Mouse (Mus musculus) cerebellum, adult 2 months (tissue): Measurements from ENCODE around the gene Chchd3. TPM values are rescaled to one million over a fixed set of nuclear protein-coding genes. Genes with fewer than 3 reads are reported as not detected.

Experiments used
- DNase-seq, 2 experiments: peaks; one replicate each; pipeline ENCODE4 v3.0.0; 2021
- H3K27ac ChIP-seq: fragments of 200-500 bp; 2 replicates; pipeline ENCODE4 v1.5.1; 2012; ENCODE audit warnings: low read length, control low read depth, inconsistent platforms; ENCODE audit not compliant: insufficient read depth
- H3K27me3 ChIP-seq: fragments of 200-500 bp; 2 replicates; pipeline ENCODE4 v1.6.1; 2012; ENCODE audit warnings: inconsistent platforms, mild to moderate bottlenecking, low read length, moderate library complexity; ENCODE audit not compliant: control insufficient read depth, insufficient read depth
- H3K4me1 ChIP-seq: fragments of 200-500 bp; 2 replicates; pipeline ENCODE4 v1.6.1; 2011; ENCODE audit warnings: low read length; ENCODE audit not compliant: control insufficient read depth, insufficient read depth
- H3K4me3 ChIP-seq: fragments of 200-500 bp; replicated peaks from 2 replicates; pipeline ENCODE3; 2011; ENCODE audit warnings: mild to moderate bottlenecking, low read depth, low read length, control low read depth; ENCODE audit not compliant: insufficient read depth
- CTCF ChIP-seq: fragments of 200-500 bp; IDR thresholded peaks from 2 replicates; pipeline ENCODE4 v1.5.1; 2011; ENCODE audit warnings: low read depth, mild to moderate bottlenecking, control low read depth, low read length, moderate library complexity, borderline replicate concordance; ENCODE audit not compliant: insufficient read depth
- POLR2A ChIP-seq: fragments of 200-500 bp; IDR thresholded peaks from 2 replicates; pipeline ENCODE4 v1.6.1; 2011; ENCODE audit warnings: low read length, control low read depth, borderline replicate concordance; ENCODE audit not compliant: insufficient read depth
- WGBS: fragments of 180-500 bp; shearing (Covaris S2); methylation state at CpG from one replicate; pipeline ENCODE4 v1.1.7; 2018; 5-methylcytosine and 5-hydroxymethylcytosine counted together
- polyA plus RNA-seq: library from polyadenylated mRNA; depleted of rRNA; stranded (reverse); fragments of >200 nt; gene quantifications from 2 replicates; pipeline ENCODE4 v1.2.3, GENCODE M21; 2012; rRNA removed

The Chchd3 gene
- polyA plus RNA-seq, 1 experiment = 157 TPM

GRCm38 (mm10) chr6:32787399-32787798 is 272.7 kb downstream of the Chchd3 start:
- Histone ChIP-seq H3K27ac (no peak overlapping the region), H3K4me3 (no peak overlapping the region), H3K27me3 (no peaks in the 10 kb centered on the region), H3K4me1 (peaks cover 4% of the 10 kb centered on the region)
- 53% methylated on average over 1 of the region's 1 CpGs for WGBS
- DNase-seq = no peak
- TF ChIP-seq CTCF = no peak
- TF ChIP-seq POLR2A = no peak

DNA sequence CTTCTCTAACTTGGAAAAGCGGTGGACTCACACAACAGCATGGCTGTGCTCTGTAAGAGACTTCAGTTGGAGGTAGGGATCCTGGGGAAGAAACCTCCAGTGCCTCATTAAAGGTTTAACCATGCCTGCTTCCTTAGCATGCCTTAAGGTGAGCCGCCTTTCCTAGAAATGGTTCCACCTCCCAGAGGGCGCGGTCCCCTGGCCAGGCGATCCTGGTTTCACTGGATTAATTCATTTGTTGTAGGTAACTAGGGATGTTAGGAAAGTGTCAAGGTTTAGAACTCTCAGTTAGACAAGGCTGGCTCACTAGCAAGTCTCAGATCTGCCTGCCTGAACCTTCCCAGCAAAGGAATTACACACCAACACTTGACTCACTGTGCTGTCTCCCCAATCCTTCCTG is 273.9 kb downstream of the Chchd3 start:
- TF ChIP-seq POLR2A (no peak), CTCF (no peak)
- Histone ChIP-seq H3K27me3 (no peaks in the 10 kb centered on the region), H3K4me3 (no peak overlapping the region), H3K27ac (no peak overlapping the region), H3K4me1 (peaks cover 4% of the 10 kb centered on the region)
- WGBS = 98% methylated on average over 5 of the region's 5 CpGs
- no peak for DNase-seq

GRCm38 (mm10) chr6:32783102-32783501 is 277.0 kb downstream of the Chchd3 start:
- no peak for TF ChIP-seq CTCF
- no peak for TF ChIP-seq POLR2A
- Histone ChIP-seq H3K27me3 (no peaks in the 10 kb centered on the region), H3K27ac (no peak overlapping the region), H3K4me1 (peaks cover 11% of the 10 kb centered on the region), H3K4me3 (no peak overlapping the region)
- DNase-seq = no peak
- WGBS = 65% methylated on average over 4 of the region's 4 CpGs

GRCm38 (mm10) chr6:32780602-32781001 is 279.5 kb downstream of the Chchd3 start:
- Histone ChIP-seq H3K27me3 (no peaks in the 10 kb centered on the region), H3K27ac (no peak overlapping the region), H3K4me1 (peaks cover 11% of the 10 kb centered on the region), H3K4me3 (no peak overlapping the region)
- TF ChIP-seq POLR2A (no peak), CTCF (no peak)
- DNase-seq = peak; percentile 47 to 50
- 4% methylated on average over 11 of the region's 11 CpGs for WGBS

DNA sequence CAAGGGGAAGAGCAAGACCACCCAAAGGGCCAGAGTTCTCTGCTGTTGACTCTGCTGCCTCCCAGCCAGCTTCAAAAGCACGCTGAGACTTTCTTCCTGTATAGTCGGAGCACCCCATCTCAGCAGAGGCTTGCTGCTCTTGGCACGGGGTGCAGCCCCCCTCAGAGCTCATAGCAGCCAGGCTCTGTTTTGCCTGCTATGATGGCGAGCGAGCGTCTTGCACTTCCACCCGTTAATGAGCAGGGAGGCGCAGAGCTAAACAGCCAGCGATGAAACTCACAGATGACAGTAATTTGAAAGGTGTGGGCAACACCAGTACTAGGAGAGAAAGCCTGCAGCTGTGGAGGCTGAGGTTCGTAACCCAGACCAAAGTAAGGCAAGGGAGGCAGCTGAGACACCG is 283.7 kb downstream of the Chchd3 start:
- H3K4me1 ChIP-seq = peaks cover 8% of the 10 kb centered on the region
- no peaks in the 10 kb centered on the region for H3K27me3 ChIP-seq
- H3K4me3 ChIP-seq = no peak overlapping the region
- TF ChIP-seq POLR2A (no peak), CTCF (no peak)
- no peak for DNase-seq
- H3K27ac ChIP-seq = no peak overlapping the region
- 59% methylated on average over 11 of the region's 11 CpGs for WGBS

DNA sequence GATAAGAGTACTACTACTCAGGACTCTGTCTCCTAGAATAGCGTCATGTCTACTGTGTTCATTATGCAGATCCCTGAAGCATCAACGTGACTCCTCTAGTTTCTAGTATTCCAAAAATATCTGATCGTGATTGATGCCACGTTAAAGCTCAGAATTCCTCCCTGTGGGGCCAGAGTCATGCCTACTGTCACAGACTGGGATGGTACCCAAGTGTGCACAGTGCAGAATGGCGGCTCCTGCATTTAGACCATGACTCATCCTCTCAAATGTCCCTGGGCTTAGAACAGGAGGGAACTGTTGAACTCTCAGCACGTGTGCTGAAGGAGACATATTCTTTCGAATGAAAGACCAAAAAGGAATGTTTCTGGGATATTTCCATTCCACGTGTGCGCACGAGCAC is 305.5 kb downstream of the Chchd3 start:
- TF ChIP-seq POLR2A = no peak
- TF ChIP-seq CTCF = no peak
- WGBS = 51% methylated on average over 10 of the region's 10 CpGs
- Histone ChIP-seq H3K27me3 (no peaks in the 10 kb centered on the region), H3K4me3 (no peak overlapping the region), H3K27ac (no peak overlapping the region), H3K4me1 (no peaks in the 10 kb centered on the region)
- DNase-seq = peak in 1 of 2 experiments; percentile 49

- no peak overlapping the region for H3K4me3 ChIP-seq
- no peak for TF ChIP-seq CTCF
- no peak for TF ChIP-seq POLR2A
- no peaks in the 10 kb centered on the region for H3K4me1 ChIP-seq
- no peaks in the 10 kb centered on the region for H3K27me3 ChIP-seq
- WGBS = 98% methylated on average over 1 of the region's 1 CpGs
- no peak for DNase-seq
- no peak overlapping the region for H3K27ac ChIP-seq
Measured at GRCm38 (mm10) chr6:32749821-32750220, 310.2 kb downstream of the Chchd3 start.

GRCm38 (mm10) chr6:32748777-32749176 is 311.3 kb downstream of the Chchd3 start:
- WGBS = 84% methylated on average over 6 of the region's 6 CpGs
- Histone ChIP-seq H3K4me1 (no peaks in the 10 kb centered on the region), H3K27me3 (no peaks in the 10 kb centered on the region), H3K4me3 (no peak overlapping the region), H3K27ac (no peak overlapping the region)
- TF ChIP-seq CTCF (no peak), POLR2A (no peak)
- DNase-seq = no peak

DNA sequence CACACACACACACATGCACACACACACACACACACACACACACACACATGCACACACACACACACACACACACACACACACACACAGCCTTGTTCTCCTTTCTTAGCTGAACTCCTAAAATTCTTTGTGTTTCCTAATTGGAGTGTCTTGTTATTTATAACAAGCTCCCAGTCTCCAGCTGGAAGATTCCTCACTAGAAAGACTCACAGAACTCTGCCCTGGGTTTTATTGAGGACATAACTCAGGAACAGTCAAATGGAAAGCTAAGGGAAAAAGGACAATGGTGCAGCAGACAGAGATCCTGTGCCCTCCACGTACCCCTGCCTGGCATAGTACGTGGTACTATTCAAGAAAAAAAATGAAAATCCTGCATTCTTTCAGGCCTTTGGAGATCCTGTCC is 312.7 kb downstream of the Chchd3 start:
- H3K4me1 ChIP-seq = no peaks in the 10 kb centered on the region
- DNase-seq = no peak
- no peaks in the 10 kb centered on the region for H3K27me3 ChIP-seq
- no peak for TF ChIP-seq POLR2A
- no peak for TF ChIP-seq CTCF
- H3K27ac ChIP-seq = no peak overlapping the region
- H3K4me3 ChIP-seq = no peak overlapping the region
- 79% methylated on average over 2 of the region's 2 CpGs for WGBS

Other genes starting within 250 kb of the Chchd3 start
- gene Exoc4, start 188.8 kb upstream of the Chchd3 start, polyA plus RNA-seq = 23.0 and 23.6 TPM in 2 replicates